In the genomic region with DNA sequence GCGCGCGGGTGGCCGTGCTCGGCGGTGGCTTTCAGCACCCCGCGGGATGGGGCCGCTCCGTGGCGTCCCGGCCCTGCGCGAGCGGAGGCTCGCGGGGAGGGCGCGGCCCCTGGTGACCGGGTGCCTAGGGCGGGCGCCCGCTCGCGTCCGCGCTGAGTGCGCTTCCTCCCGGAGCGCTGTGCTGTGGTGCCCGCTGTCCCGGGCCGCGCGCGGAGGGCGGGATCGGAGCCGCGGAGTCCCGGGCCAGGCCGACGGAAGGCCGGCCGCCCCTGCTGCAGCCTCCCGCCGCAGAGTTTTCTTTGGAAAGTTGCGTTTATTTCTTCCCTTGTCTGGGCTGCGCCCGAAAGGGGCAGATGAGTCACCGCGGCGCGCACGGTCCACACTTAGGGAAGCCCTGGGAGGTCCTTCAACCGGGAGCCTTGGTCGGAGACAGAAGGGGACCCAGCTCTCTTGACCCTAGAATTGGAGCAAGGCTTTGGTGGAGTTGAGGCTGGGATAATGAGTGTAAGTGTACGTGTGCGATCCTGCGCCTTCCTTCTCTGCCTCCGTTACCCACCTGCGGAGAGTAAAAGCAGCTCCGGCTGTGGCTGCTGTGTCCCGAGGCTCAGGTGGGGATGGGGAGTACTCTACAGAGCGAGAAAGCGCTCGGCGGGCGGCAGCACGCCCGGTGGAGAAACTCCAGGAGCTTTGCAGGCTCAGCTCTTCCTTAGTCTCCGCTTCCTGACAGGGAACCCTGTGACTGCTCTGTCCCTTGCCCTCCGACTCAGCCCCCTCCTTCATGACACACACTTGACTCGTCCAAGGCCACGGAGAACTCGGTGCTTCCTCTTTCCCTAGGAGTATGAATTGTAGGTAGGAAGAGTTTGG, we compare ENCODE assay signal across 8 mouse cellular contexts. TPM values are rescaled to one million over a fixed set of nuclear protein-coding genes. Genes with fewer than 3 reads are reported as not detected.
DNase-seq lines count a peak whose midpoint lies in the region; ATAC-seq and TF ChIP-seq lines count a peak whose summit lies in the region.

No protein-coding gene starts in this region.

- H3K9me3 ChIP-seq in heart, embryonic 12.5 days (replicated peaks): no peaks in the 10 kb centered on the region
- no peaks in the 10 kb centered on the region for H3K9me3 ChIP-seq in midbrain, embryonic 16.5 days (replicated peaks; ENCODE audit: control insufficient read depth, low read length, poor library complexity, severe bottlenecking)

- WGBS in lung, adult 2 months: 1% methylated on average over 75 of the region's 76 CpGs
- under 1% methylated on average over 75 of the region's 76 CpGs for WGBS in heart, embryonic 12.5 days
- WGBS in midbrain, embryonic 16.5 days: under 1% methylated on average over 56 of the region's 76 CpGs

- H3K4me2 ChIP-seq in heart, embryonic 12.5 days: peak overlapping the region; percentile 100
- H3K4me2 ChIP-seq in midbrain, embryonic 16.5 days (ENCODE audit: low read length): peak overlapping the region; percentile 98

- DNase-seq in lung, adult 2 months: peak; percentile 41
- DNase-seq in lung, adult 18-20 months: no peak
- DNase-seq in adrenal gland, postnatal 14 days: peak; percentile 57
- DNase-seq in kidney, postnatal 14 days: peak; percentile 32
- no peak for DNase-seq in frontal cortex, postnatal 14 days (ENCODE audit: low spot score in 2 of 2)
- no peak for DNase-seq in testis, postnatal 14 days (ENCODE audit: low spot score)

- peaks cover 84% of the 10 kb centered on the region for H3K27me3 ChIP-seq in heart, embryonic 12.5 days (replicated peaks)
- H3K27me3 ChIP-seq in midbrain, embryonic 16.5 days (ENCODE audit: control insufficient read depth, insufficient read depth, low read depth, low read length): peaks cover 9% of the 10 kb centered on the region

- H3K4me1 ChIP-seq in lung, adult 2 months (ENCODE audit: control insufficient read depth, insufficient read depth, low read length): peaks cover 7% of the 10 kb centered on the region
- H3K4me1 ChIP-seq in heart, embryonic 12.5 days (replicated peaks): peaks cover 18% of the 10 kb centered on the region
- H3K4me1 ChIP-seq in midbrain, embryonic 16.5 days (ENCODE audit: control insufficient read depth, insufficient read depth, low read length): peaks cover 7% of the 10 kb centered on the region

- peak overlapping the region; percentile 56 for H3K4me3 ChIP-seq in lung, adult 2 months (replicated peaks; ENCODE audit: extremely low read depth, low read depth, low read length)
- H3K4me3 ChIP-seq in heart, embryonic 12.5 days: peak overlapping the region; percentile 83
- H3K4me3 ChIP-seq in midbrain, embryonic 16.5 days (ENCODE audit: low read depth, low read length): peak overlapping the region; percentile 87

- no peak overlapping the region for H3K27ac ChIP-seq in heart, embryonic 12.5 days (ENCODE audit: poor library complexity, severe bottlenecking)
- H3K27ac ChIP-seq in midbrain, embryonic 16.5 days (ENCODE audit: low read length): no peak overlapping the region

- H3K9ac ChIP-seq in heart, embryonic 12.5 days: peak overlapping the region; percentile 73
- H3K9ac ChIP-seq in midbrain, embryonic 16.5 days (ENCODE audit: low read depth, low read length): peak overlapping the region; percentile 71

- ATAC-seq in heart, embryonic 12.5 days (ENCODE audit: insufficient number of reproducible peaks, low FRiP score): peak; percentile 64
- ATAC-seq in midbrain, embryonic 16.5 days: peak; percentile 70

- TF ChIP-seq CTCF in lung, adult 2 months (IDR thresholded peaks at IDR 0.05; ENCODE audit: insufficient read depth, low read length): no peak

- no peak for TF ChIP-seq POLR2A in lung, adult 2 months (IDR thresholded peaks at IDR 0.05; ENCODE audit: borderline replicate concordance, extremely low read depth, low read depth, low read length)

- no peaks in the 10 kb centered on the region for H3K36me3 ChIP-seq in heart, embryonic 12.5 days
- H3K36me3 ChIP-seq in midbrain, embryonic 16.5 days (ENCODE audit: control insufficient read depth, insufficient read depth, low read length): no peaks in the 10 kb centered on the region

RNA-seq across cellular contexts. Expression of gene Slc45a3, which starts 0.6 kb away (rescaled TPM):
- 14.0 and 14.2 TPM in 2 replicates for polyA plus RNA-seq in lung, adult 2 months (2012; rRNA removed)
- 15.5 and 18.3 TPM in 2 replicates for total RNA-seq in adrenal gland, postnatal 14 days (2021)
- 1.7 and 2.0 TPM in 2 replicates for polyA plus RNA-seq in heart, embryonic 12.5 days (2016; fragmentation: Nextera tagmentation; extraction: Ambion mirVana)
- polyA plus RNA-seq in midbrain, embryonic 16.5 days (2015; fragmentation: Nextera tagmentation; extraction: Ambion mirVana): 2.3 and 2.7 TPM in 2 replicates

RNA-seq across cellular contexts. Expression of gene Elk4, which starts 44.1 kb away (rescaled TPM):
- 27.0 and 39.9 TPM in 2 replicates for polyA plus RNA-seq in lung, adult 2 months (2012; rRNA removed)
- 116 and 135 TPM in 2 replicates for total RNA-seq in adrenal gland, postnatal 14 days (2021)
- 19.9 and 21.0 TPM in 2 replicates for polyA plus RNA-seq in heart, embryonic 12.5 days (2016; fragmentation: Nextera tagmentation; extraction: Ambion mirVana)
- 8.1 and 8.7 TPM in 2 replicates for polyA plus RNA-seq in midbrain, embryonic 16.5 days (2015; fragmentation: Nextera tagmentation; extraction: Ambion mirVana)

RNA-seq across cellular contexts. Expression of gene Nucks1, which starts 53.0 kb away (rescaled TPM):
- polyA plus RNA-seq in lung, adult 2 months (2012; rRNA removed): 5.6 and 11.3 TPM in 2 replicates
- total RNA-seq in adrenal gland, postnatal 14 days (2021): 124 and 135 TPM in 2 replicates
- polyA plus RNA-seq in heart, embryonic 12.5 days (2016; fragmentation: Nextera tagmentation; extraction: Ambion mirVana): 72.9 and 79.3 TPM in 2 replicates
- polyA plus RNA-seq in midbrain, embryonic 16.5 days (2015; fragmentation: Nextera tagmentation; extraction: Ambion mirVana): 50.1 and 53.6 TPM in 2 replicates

Comparison
In these comparisons a context has a peak if more than half of its experiments do, and no peak if none do; other contexts are left out.
1. DNase-seq: peak in lung, adult 2 months (single experiment), adrenal gland, postnatal 14 days (single experiment) and kidney, postnatal 14 days (single experiment); none in lung, adult 18-20 months (0 of 2), frontal cortex, postnatal 14 days (0 of 2) and testis, postnatal 14 days (single experiment).
2. Peak in every context shown above with its lines, with median percentiles within 50 percentile points of each other: H3K4me3 ChIP-seq.